ENCODE assay signal across 9 mouse cellular contexts in the genomic region with DNA sequence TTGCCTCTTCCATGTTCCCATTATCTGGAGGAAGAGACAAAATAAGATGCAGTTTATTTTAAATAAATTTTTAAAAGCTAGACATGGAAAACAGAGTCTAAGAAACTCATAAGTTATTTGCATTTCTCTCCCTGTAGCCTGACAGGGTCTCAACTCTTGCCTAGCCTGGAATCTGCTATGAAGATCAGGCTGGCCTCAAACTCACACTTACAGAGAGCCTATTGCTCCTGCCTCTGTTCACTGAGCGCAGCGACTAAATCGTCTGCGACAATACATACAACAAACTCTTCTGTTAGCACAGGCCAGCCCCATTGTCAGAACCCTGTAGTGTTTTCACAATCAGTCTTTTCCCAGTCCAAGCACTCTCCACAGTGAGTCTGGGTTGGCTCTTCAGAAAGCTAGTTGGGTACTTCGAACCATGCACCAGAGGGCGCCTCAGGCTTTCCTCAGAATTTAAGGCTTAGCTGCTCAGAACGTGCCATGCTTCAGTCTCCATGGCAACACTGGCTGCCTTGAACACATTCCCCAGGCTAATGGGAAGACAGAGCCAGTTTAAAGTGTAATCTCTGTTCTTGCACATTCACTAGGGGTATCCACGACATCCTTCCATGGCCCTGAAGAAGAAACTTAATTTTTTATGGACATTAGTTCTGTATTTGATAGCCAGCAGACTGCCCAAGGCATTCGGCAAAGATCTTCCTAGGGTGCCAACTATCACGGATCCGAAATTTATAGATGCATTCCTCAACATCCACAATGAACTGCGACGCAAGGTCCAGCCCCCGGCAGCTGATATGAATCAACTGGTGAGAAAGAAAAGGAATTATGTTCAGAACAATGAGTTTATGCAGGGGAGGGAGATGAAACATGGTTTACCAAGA. TPM values are rescaled to one million over a fixed set of nuclear protein-coding genes. Genes with fewer than 3 reads are reported as not detected.
DNase-seq lines count a peak whose midpoint lies in the region; ATAC-seq and TF ChIP-seq lines count a peak whose summit lies in the region.
"Had no signal": no experiment of that assay in that cellular context is flagged by ENCODE, and none has a peak within 500 bp of the region (broad histone marks: within the 10 kb centered on the region; RNA-seq: fewer than 3 reads in every experiment).

Gene Glipr1l1, plus strand, starts transcription at position 488 of the 881 bp plus-strand sequence.

- no peaks in the 10 kb centered on the region for H3K9me3 ChIP-seq in heart, postnatal 0 days (replicated peaks; ENCODE audit: control insufficient read depth, low read length)
- H3K9me3 ChIP-seq in forebrain, embryonic 12.5 days, result no peaks in the 10 kb centered on the region
- no peaks in the 10 kb centered on the region for H3K9me3 ChIP-seq in intestine, embryonic 16.5 days (ENCODE audit: control insufficient read depth, low read length)

- no peaks in the 10 kb centered on the region for H3K4me1 ChIP-seq in heart, postnatal 0 days (ENCODE audit: control insufficient read depth, insufficient read depth)
- H3K4me1 ChIP-seq in forebrain, embryonic 12.5 days, result no peaks in the 10 kb centered on the region
- H3K4me1 ChIP-seq in intestine, embryonic 16.5 days (ENCODE audit: control insufficient read depth, insufficient read depth, low read length), result no peaks in the 10 kb centered on the region

- H3K9ac ChIP-seq in heart, postnatal 0 days (replicated peaks; ENCODE audit: low read depth, low read length), result no peak within 1 kb of the TSS
- H3K9ac ChIP-seq in forebrain, embryonic 12.5 days, result no peak within 1 kb of the TSS
- H3K9ac ChIP-seq in intestine, embryonic 16.5 days (ENCODE audit: low read depth, low read length), result no peak within 1 kb of the TSS

- H3K4me2 ChIP-seq in heart, postnatal 0 days (ENCODE audit: low read depth, low read length), result no peak within 1 kb of the TSS
- no peak within 1 kb of the TSS for H3K4me2 ChIP-seq in forebrain, embryonic 12.5 days
- no peak within 1 kb of the TSS for H3K4me2 ChIP-seq in intestine, embryonic 16.5 days (ENCODE audit: low read depth, low read length)

- no peak for ATAC-seq in heart, postnatal 0 days (ENCODE audit: insufficient read depth, low read depth)
- peak; percentile 98 for ATAC-seq in forebrain, embryonic 12.5 days (ENCODE audit: low FRiP score)
- ATAC-seq in intestine, embryonic 16.5 days, result peak; percentile 70

- TF ChIP-seq CTCF in heart, postnatal 0 days (IDR thresholded peaks at IDR 0.05; ENCODE audit: low read depth), result peak; percentile 42

- no peaks in the 10 kb centered on the region for H3K36me3 ChIP-seq in heart, postnatal 0 days (replicated peaks; ENCODE audit: control insufficient read depth, insufficient read depth, low read length)
- no peaks in the 10 kb centered on the region for H3K36me3 ChIP-seq in forebrain, embryonic 12.5 days (replicated peaks)
- H3K36me3 ChIP-seq in intestine, embryonic 16.5 days (ENCODE audit: control insufficient read depth, insufficient read depth, low read length), result no peaks in the 10 kb centered on the region

- no peak for TF ChIP-seq EP300 in heart, postnatal 0 days (IDR thresholded peaks at IDR 0.05; ENCODE audit: low read depth)

- 56% methylated on average over 14 of the region's 14 CpGs for WGBS in heart, postnatal 0 days
- 49% methylated on average over 14 of the region's 14 CpGs for WGBS in forebrain, embryonic 12.5 days
- WGBS in intestine, embryonic 16.5 days, result 50% methylated on average over 14 of the region's 14 CpGs

- no peak within 1 kb of the TSS for H3K4me3 ChIP-seq in heart, postnatal 0 days (ENCODE audit: low read depth, low read length)
- H3K4me3 ChIP-seq in forebrain, embryonic 12.5 days (replicated peaks), result no peak within 1 kb of the TSS
- H3K4me3 ChIP-seq in intestine, embryonic 16.5 days (ENCODE audit: low read length), result no peak within 1 kb of the TSS

- DNase-seq in heart, postnatal 0 days (ENCODE audit: low spot score), result no peak
- DNase-seq in heart, adult 11 months, result no peak
- DNase-seq in c-Kit-positive CD71-negative TER-119-negative erythroid progenitor cells, embryonic 14.5 days (ENCODE audit: low read depth), result peak; percentile 37
- DNase-seq in left cerebral cortex, adult 9 months (ENCODE audit: low spot score in 2 of 2), result peak; percentile 36 to 85
- peak; percentile 84 for DNase-seq in mesoderm, embryonic 11.5 days (ENCODE audit: low read depth, low spot score)
- peak; percentile 78 for DNase-seq in right cerebral cortex, postnatal 4 days

- H3K27me3 ChIP-seq in heart, postnatal 0 days (ENCODE audit: control insufficient read depth, insufficient read depth, low read length), result no peaks in the 10 kb centered on the region
- H3K27me3 ChIP-seq in forebrain, embryonic 12.5 days, result no peaks in the 10 kb centered on the region
- H3K27me3 ChIP-seq in intestine, embryonic 16.5 days (replicated peaks; ENCODE audit: control insufficient read depth, insufficient read depth, low read length), result no peaks in the 10 kb centered on the region

- H3K27ac ChIP-seq in heart, postnatal 0 days (ENCODE audit: low read depth), result no peak within 1 kb of the TSS
- no peak within 1 kb of the TSS for H3K27ac ChIP-seq in forebrain, embryonic 12.5 days
- no peak within 1 kb of the TSS for H3K27ac ChIP-seq in intestine, embryonic 16.5 days (ENCODE audit: low read length)

RNA-seq across cellular contexts. Expression of gene Glipr1l1, which starts in this region (rescaled TPM):
- not detected in 2 replicates for total RNA-seq in heart, postnatal 0 days (2014; rRNA removed; ENCODE audit: low replicate concordance)
- not detected in 2 replicates for polyA plus RNA-seq in heart, postnatal 0 days (2015; fragmentation: Nextera tagmentation; extraction: Ambion mirVana)
- polyA plus RNA-seq in forebrain, embryonic 12.5 days (2016; fragmentation: Nextera tagmentation; extraction: Ambion mirVana), result 0.29 TPM in 1 of 2 replicates, not detected in the other
- not detected in 2 replicates for polyA plus RNA-seq in intestine, embryonic 16.5 days (2015; fragmentation: Nextera tagmentation; extraction: Ambion mirVana)
- polyA plus RNA-seq: small intestine, adult 2 months had no signal

Comparison
In these comparisons a context has a peak if more than half of its experiments do, and no peak if none do; other contexts are left out.
1. Peak in ATAC-seq in forebrain, embryonic 12.5 days; RNA of the gene not detected or under 1 TPM.
2. Peak in ATAC-seq in intestine, embryonic 16.5 days; RNA of the gene not detected or under 1 TPM.
3. DNase-seq: peak in c-Kit-positive CD71-negative TER-119-negative erythroid progenitor cells, embryonic 14.5 days (single experiment), left cerebral cortex, adult 9 months (2 of 2), mesoderm, embryonic 11.5 days (single experiment) and right cerebral cortex, postnatal 4 days (single experiment); none in heart, postnatal 0 days (single experiment) and heart, adult 11 months (single experiment).